Mouse (Mus musculus) adrenal gland, postnatal 14 days (tissue): Measurements from ENCODE around the gene Zw10. TPM values are rescaled to one million over a fixed set of nuclear protein-coding genes. Genes with fewer than 3 reads are reported as not detected.
A peak's percentile ranks its signal among the peaks of the same experiment; 100 is the strongest.

ENCODE experiments used
- DNase-seq: peaks from one replicate; pipeline ENCODE4 v3.0.0; 2021; ENCODE audit warnings: mixed read lengths
- long read RNA-seq, 2 experiments: library from polyadenylated mRNA; stranded (forward); transcript quantifications; one replicate each; pipeline ENCODE4 v2.0.0; 2021
- total RNA-seq: library from RNA; stranded (reverse); gene quantifications from 2 replicates; pipeline ENCODE4 v1.2.3, GENCODE M21; 2021

The Zw10 gene
- 16.0 and 19.2 TPM in 2 replicates for total RNA-seq
- long read RNA-seq, experiment 1, transcript Zw10-201 (16 exons, 2,863 nt): major isoform, 13 of 24 reads
- long read RNA-seq, experiment 1, partial matches to known transcripts: 4 of 24 reads
- long read RNA-seq, experiment 1, other reads (novel, unspliced or antisense): 7 of 24 reads
- long read RNA-seq, experiment 2, transcript Zw10-201 (16 exons, 2,863 nt): major isoform, 12 of 14 reads
- long read RNA-seq, experiment 2, partial matches to known transcripts: 0 of 14 reads
- long read RNA-seq, experiment 2, other reads (novel, unspliced or antisense): 2 of 14 reads

GRCm38 (mm10) chr9:49055333-49056205 lies at the start of gene Zw10:
Gene Zw10 (plus strand): TSS chr9:49055613.
- peak; percentile 97 for DNase-seq

GRCm38 (mm10) chr9:49015824-49016223 lies 39.6 kb upstream of the Zw10 start:
- DNase-seq: no peak

GRCm38 (mm10) chr9:49021289-49021688 lies 34.1 kb upstream of the Zw10 start:
- DNase-seq: no peak

- DNase-seq: no peak
These were observed 31.5 kb upstream of the Zw10 start for GRCm38 (mm10) chr9:49023956-49024355.

- DNase-seq: no peak
These were observed 30.9 kb upstream of the Zw10 start for GRCm38 (mm10) chr9:49024529-49024928.

GRCm38 (mm10) chr9:49034764-49035163 lies 20.6 kb upstream of the Zw10 start:
- peak; percentile 42 for DNase-seq

- peak; percentile 30 for DNase-seq
These were observed 4.5 kb upstream of the Zw10 start for GRCm38 (mm10) chr9:49050901-49051300.

GRCm38 (mm10) chr9:49051349-49051748 lies 4.1 kb upstream of the Zw10 start:
- peak; percentile 79 for DNase-seq

- no peak for DNase-seq
These were observed 1.4 kb upstream of the Zw10 start for GRCm38 (mm10) chr9:49054028-49054427.

- DNase-seq: no peak
These were observed 21.4 kb downstream of the Zw10 start for GRCm38 (mm10) chr9:49076847-49077246.

- no peak for DNase-seq
These were observed 25.7 kb downstream of the Zw10 start, which contains the start of gene Tmprss5 for GRCm38 (mm10) chr9:49081107-49081506. Gene Tmprss5 (plus strand): TSS chr9:49081260.

GRCm38 (mm10) chr9:49081561-49081960 lies 26.1 kb downstream of the Zw10 start:
- DNase-seq: peak; percentile 86

- DNase-seq: no peak
These were observed 31.9 kb downstream of the Zw10 start for GRCm38 (mm10) chr9:49087317-49087716.

GRCm38 (mm10) chr9:49098871-49099270 lies 43.5 kb downstream of the Zw10 start:
- DNase-seq: no peak

GRCm38 (mm10) chr9:49102328-49102727 lies 46.9 kb downstream of the Zw10 start:
- DNase-seq: no peak

GRCm38 (mm10) chr9:49109101-49109500 lies 53.7 kb downstream of the Zw10 start:
- no peak for DNase-seq

GRCm38 (mm10) chr9:49110476-49111220 lies 55.2 kb downstream of the Zw10 start:
- DNase-seq: no peak

GRCm38 (mm10) chr9:49111296-49111695 lies 55.9 kb downstream of the Zw10 start:
- DNase-seq: no peak

GRCm38 (mm10) chr9:49118271-49118825 lies 62.9 kb downstream of the Zw10 start:
- no peak for DNase-seq

GRCm38 (mm10) chr9:49119759-49120158 lies 64.3 kb downstream of the Zw10 start:
- no peak for DNase-seq

- DNase-seq: no peak
These were observed 70.3 kb downstream of the Zw10 start for GRCm38 (mm10) chr9:49125706-49126105.
